Mouse (Mus musculus) ES-E14 (cell line): ENCODE data around the gene Pigx. TPM values are rescaled to one million over a fixed set of nuclear protein-coding genes. Genes with fewer than 3 reads are reported as not detected.
"Not testable (repeated sequence)": the region's sequence is repeated elsewhere in the genome, so short reads cannot be mapped to it uniquely, and the experiment has no call there.

Experiments used
- DNase-seq: peaks from one replicate; pipeline ENCODE4 v3.0.0-alpha.2; 2013; ENCODE audit warnings: low read depth, low spot score
- H3K27ac ChIP-seq: 2 replicates; pipeline ENCODE4 v1.5.1; 2012; ENCODE audit warnings: low read depth, mild to moderate bottlenecking, low read length, moderate library complexity, mixed read lengths; ENCODE audit not compliant: poor library complexity, insufficient read depth, severe bottlenecking
- H3K36me3 ChIP-seq: 2 replicates; pipeline ENCODE4 v1.6.1; 2012; ENCODE audit warnings: mild to moderate bottlenecking, low read length, moderate library complexity, mixed read lengths; ENCODE audit not compliant: control insufficient read depth, poor library complexity, insufficient read depth, severe bottlenecking
- H3K4me1 ChIP-seq, 2 experiments: fragments of 150-350 bp in 1 of 2; sonication (generic) in 1 of 2; 2 replicates each; pipeline ENCODE4 v1.6.1; 2012; ENCODE audit warnings: low read length in 2 of 2, mild to moderate bottlenecking in 1 of 2, mixed read lengths in 1 of 2; ENCODE audit not compliant: control insufficient read depth in 2 of 2, insufficient read depth in 2 of 2, poor library complexity in 1 of 2
- H3K4me3 ChIP-seq, 2 experiments: fragments of 150-350 bp in 1 of 2; sonication (generic) in 1 of 2; 2 replicates each; pipeline ENCODE4 v1.5.1; 2012; ENCODE audit warnings: low read length in 2 of 2, low read depth in 1 of 2, mild to moderate bottlenecking in 1 of 2, mixed read lengths in 1 of 2; ENCODE audit not compliant: insufficient read depth in 1 of 2, poor library complexity in 1 of 2, severe bottlenecking in 1 of 2
- H3K9ac ChIP-seq: 2 replicates; pipeline ENCODE4 v1.6.1; 2012; ENCODE audit warnings: low read depth, mild to moderate bottlenecking, low read length, mixed read lengths; ENCODE audit not compliant: poor library complexity, insufficient read depth, severe bottlenecking
- H3K9me3 ChIP-seq: fragments of 150-350 bp; sonication (generic); 2 replicates; pipeline ENCODE4 v1.6.1; 2012; ENCODE audit warnings: low read depth, mild to moderate bottlenecking, low read length; ENCODE audit not compliant: control insufficient read depth, insufficient read depth
- CHD2 ChIP-seq: IDR thresholded peaks from 2 replicates; pipeline ENCODE4 v1.6.1; 2014; ENCODE audit warnings: mild to moderate bottlenecking, low read depth, low read length, inconsistent platforms
- HCFC1 ChIP-seq: IDR thresholded peaks from 2 replicates; pipeline ENCODE4 v1.6.1; 2012; ENCODE audit warnings: low read length, inconsistent platforms, borderline replicate concordance; ENCODE audit not compliant: insufficient read depth
- MAFK ChIP-seq: IDR thresholded peaks from 2 replicates; pipeline ENCODE4 v1.6.1; 2014; ENCODE audit warnings: mild to moderate bottlenecking, low read depth, low read length, inconsistent platforms; ENCODE audit not compliant: insufficient read depth
- ZC3H11A ChIP-seq: IDR thresholded peaks from 2 replicates; pipeline ENCODE4 v1.6.1; 2012; ENCODE audit warnings: low read depth, mild to moderate bottlenecking, inconsistent platforms, low read length, borderline replicate concordance
- ZNF384 ChIP-seq: IDR thresholded peaks from 2 replicates; pipeline ENCODE4 v1.6.1; 2012; ENCODE audit warnings: low read depth, low read length, inconsistent platforms
- in situ Hi-C, 2 experiments: fragments of 600-800 bp; cut with MboI; formaldehyde crosslinking; loops; one replicate each; pipeline ENCODE4 v1.15.1; 2025; ENCODE audit warnings: low sequenced_read_pairs in 2 of 2, inconsistent platforms in 1 of 2; ENCODE audit not compliant: unreplicated experiment in 2 of 2
- total RNA-seq: library from RNA; depleted of rRNA; stranded (reverse); fragments of 300-350 nt; gene quantifications from 2 replicates; pipeline ENCODE4 v1.2.3, GENCODE M21; 2012

Gene Pigx
- total RNA-seq, 1 experiment, result 59.5 TPM

DNA sequence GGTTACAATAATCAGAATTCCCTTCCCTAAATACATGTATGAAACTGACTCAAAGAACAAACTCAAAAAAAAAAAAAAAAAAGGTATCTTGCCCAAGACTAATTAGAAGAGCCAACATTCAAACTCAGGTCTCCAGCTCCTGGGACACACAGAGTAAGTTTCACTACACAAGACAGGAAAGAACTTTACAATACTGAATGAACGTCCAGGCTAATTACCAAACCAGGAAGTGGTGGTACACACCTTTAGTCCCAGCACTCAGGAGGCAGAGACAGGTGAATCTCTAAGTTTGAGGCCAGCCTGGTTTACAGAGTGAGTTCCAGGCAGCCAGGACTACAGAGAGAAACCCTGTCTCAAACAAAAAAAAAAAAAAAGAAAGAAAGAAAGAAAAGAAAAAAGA, 23.8 kb downstream of the Pigx start:
- Histone ChIP-seq H3K9me3 (no peaks in the 10 kb centered on the region), H3K4me3 (no peak overlapping the region)
- no peak for DNase-seq

DNA sequence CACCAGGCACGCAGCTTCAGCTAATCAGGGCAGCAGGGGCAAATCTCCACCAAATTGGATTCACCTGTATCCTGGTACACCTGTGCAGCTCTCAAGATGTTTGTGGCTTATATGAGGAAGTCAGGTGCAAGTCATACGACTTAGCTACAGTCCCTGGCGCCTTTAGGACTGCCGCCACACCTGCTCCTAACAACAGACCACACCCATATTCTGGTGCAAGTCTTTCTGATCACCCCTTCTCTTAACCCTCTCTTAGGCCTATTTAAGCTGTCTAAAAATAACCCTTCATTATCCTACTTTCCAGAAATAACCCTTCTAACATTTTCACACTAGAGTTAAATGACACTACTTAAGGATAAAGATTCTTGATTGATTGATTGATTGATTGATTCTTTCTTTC, 29.5 kb downstream of the Pigx start:
- H3K36me3 ChIP-seq, H3K9ac ChIP-seq, H3K9me3 ChIP-seq, H3K27ac ChIP-seq, DNase-seq, H3K4me3 ChIP-seq, in situ Hi-C loops, H3K4me1 ChIP-seq: not testable (repeated sequence)

More for the DNA sequence above, 23.8 kb downstream of the Pigx start:
- no peak overlapping the region for H3K9ac ChIP-seq
- H3K27ac ChIP-seq, result no peak overlapping the region
- TF ChIP-seq ZNF384, result no peak
- TF ChIP-seq MAFK, result no peak
- no peak for TF ChIP-seq HCFC1
- TF ChIP-seq CHD2, result no peak
- no peak for TF ChIP-seq ZC3H11A
- in situ Hi-C loops, result no loop called here
- peaks cover 0 to 8% of the 10 kb centered on the region in 2 experiments; a peak in 2 of 4 replicates for H3K4me1 ChIP-seq
- no peaks in the 10 kb centered on the region for H3K36me3 ChIP-seq

DNA sequence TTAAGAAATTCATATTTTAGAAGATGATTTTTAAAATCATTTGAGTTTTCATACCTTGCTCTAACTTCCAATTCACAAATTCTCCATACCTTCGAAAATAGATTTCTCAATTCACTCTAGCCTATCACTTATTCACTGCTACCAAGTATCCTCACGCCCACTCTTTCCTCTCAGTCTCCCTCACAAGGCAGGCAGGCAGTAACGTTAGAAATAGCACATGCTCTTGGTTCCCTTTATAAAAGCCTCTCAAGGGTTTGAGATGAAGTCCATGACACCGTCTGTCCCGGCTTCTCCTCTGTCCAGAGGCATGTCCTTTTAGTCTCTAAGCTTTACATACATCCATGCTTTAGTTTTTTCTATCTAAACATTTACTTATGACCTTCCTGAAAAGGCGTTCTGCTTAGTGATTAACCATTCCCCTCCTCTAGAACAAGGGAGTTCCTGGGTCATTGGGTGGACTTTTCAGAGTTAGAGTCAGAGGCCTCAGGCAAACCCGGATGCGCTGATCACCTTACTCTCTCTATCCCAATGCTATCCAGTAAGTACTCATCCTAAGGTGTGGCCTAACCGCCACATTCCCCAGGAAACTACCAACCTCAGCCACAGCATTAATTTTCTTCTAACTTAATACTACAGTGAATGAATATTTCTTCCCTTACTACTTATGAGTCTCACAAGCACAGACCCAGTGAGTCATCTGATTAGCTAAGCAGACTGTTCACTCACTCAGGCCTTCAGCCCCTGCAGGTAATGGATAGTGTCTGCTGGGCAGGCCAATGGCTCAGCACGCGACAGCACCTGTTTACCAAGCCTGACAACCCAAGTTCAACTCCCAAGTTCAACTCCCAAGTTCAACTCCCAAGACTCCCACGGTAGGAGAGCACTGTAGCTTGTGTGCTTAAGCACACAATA, 30.9 kb downstream of the Pigx start:
- in situ Hi-C loops, result no loop called here

DNA sequence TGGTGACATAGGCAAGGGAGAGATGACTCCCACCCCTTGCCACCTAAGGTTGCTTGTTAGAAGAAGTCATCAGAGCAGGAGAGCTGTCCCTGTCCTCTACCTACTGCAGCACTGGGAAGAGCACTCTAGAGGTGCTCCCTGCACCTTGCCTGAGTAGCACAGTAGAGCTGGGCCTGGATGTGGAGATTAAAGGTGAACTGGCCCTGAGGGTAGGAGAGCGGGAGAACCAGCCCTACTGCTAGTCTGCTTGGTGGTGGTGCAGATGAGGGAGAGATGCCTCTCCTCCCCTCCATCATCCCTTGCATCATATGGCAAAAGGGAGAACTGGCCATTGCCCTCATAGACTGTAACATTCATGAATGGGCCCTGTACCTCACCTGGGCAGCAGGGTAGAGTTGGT, 32.6 kb downstream of the Pigx start:
- TF ChIP-seq MAFK (no peak), HCFC1 (no peak), ZC3H11A (no peak), CHD2 (no peak), ZNF384 (no peak)
- in situ Hi-C loops, result no loop called here
- DNase-seq, result no peak
- Histone ChIP-seq H3K36me3 (no peaks in the 10 kb centered on the region), H3K9me3 (no peaks in the 10 kb centered on the region), H3K4me3 (no peak overlapping the region), H3K9ac (no peak overlapping the region), H3K4me1 (peaks cover 2 to 10% of the 10 kb centered on the region in 2 experiments; a peak in 1 of 4 replicates), H3K27ac (no peak overlapping the region)

More for the DNA sequence above, 30.9 kb downstream of the Pigx start:
- TF ChIP-seq ZNF384 (no peak), MAFK (no peak), CHD2 (no peak), HCFC1 (no peak), ZC3H11A (no peak)
- H3K4me3 ChIP-seq, result no peak overlapping the region
- H3K27ac ChIP-seq, result no peak overlapping the region
- no peak for DNase-seq
- no peaks in the 10 kb centered on the region for H3K36me3 ChIP-seq
- no peaks in the 10 kb centered on the region for H3K9me3 ChIP-seq
- peaks cover 2 to 10% of the 10 kb centered on the region in 2 experiments; a peak in 2 of 4 replicates for H3K4me1 ChIP-seq
- H3K9ac ChIP-seq, result no peak overlapping the region

DNA sequence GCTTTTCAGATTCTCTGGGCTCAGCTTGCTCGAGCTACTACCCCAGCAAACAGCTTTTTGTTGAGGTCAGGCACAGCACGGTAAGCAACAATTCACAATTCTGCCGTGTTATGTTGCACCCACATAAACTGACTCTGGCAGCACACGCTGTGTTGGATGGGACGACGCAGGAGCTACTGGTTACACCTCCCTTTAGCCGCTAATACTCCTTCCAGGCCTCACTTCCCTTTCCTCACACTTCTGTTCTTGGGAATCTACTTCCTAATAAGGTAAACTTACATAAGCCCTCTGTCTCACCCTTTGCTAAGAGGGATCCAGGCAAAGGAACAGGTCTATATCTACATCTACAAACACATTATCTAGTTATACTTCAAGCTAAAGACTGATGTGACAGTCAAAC, 35.6 kb downstream of the Pigx start:
- Histone ChIP-seq H3K4me1 (peaks cover 0 to 5% of the 10 kb centered on the region in 2 experiments; a peak in 1 of 4 replicates), H3K4me3 (no peak overlapping the region), H3K9me3 (no peaks in the 10 kb centered on the region), H3K27ac (no peak overlapping the region), H3K9ac (no peak overlapping the region), H3K36me3 (no peaks in the 10 kb centered on the region)
- DNase-seq, result no peak
- no peak for TF ChIP-seq CHD2
- TF ChIP-seq HCFC1, result no peak
- TF ChIP-seq ZC3H11A, result no peak
- no peak for TF ChIP-seq MAFK
- TF ChIP-seq ZNF384, result no peak
- in situ Hi-C loops, result no loop called here
